Mouse (Mus musculus) heart, adult 11 months (tissue): ENCODE measurements around the gene Ptges3.
"Not testable (repeated sequence)": the region's sequence is repeated elsewhere in the genome, so short reads cannot be mapped to it uniquely, and the experiment has no call there.

ENCODE experiments used
- DNase-seq: peaks from one replicate; pipeline ENCODE4 v3.0.0; 2022

The Ptges3 gene

DNA sequence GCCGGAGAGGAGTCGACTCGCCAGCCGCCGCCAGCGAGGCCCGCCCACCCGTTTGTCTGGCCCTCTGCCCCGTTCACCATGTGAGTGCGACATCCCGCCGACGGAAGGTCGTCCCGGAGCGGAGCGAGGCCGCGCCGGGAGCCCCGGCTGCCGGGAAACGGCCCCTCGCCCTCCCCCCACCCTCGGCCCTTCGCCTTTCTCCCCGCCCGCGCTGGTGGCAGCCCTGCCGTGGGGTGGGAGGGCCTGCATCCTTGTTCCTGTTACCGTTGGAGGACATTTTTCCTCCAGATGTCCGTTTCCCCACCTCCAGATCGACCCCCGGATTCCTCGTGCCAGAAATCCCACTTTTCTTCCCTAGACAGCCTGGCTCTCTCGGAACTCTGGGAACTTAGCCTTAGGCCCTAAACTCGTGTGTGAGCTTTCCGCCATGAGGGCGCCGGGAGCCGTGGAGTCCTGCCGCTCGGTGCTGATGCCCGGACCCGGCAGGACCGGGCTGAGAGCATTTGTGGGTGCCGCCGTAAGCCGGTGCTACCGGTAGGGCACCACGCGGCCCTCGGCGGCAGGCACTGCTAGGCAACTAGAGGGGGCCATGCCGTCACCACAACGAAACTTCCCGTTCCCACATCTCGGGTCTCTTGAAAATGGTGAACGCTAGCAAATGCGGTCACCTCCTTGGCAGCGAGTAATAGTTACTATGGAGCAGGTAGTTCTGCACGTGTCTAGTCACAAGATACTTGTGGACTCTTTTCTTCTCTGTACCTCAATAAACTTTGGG, 640 bp downstream of the Ptges3 start:
- DNase-seq = peak; percentile 97

GRCm38 (mm10) chr10:128061109-128061508, 2.4 kb downstream of the Ptges3 start:
- DNase-seq = no peak

DNA sequence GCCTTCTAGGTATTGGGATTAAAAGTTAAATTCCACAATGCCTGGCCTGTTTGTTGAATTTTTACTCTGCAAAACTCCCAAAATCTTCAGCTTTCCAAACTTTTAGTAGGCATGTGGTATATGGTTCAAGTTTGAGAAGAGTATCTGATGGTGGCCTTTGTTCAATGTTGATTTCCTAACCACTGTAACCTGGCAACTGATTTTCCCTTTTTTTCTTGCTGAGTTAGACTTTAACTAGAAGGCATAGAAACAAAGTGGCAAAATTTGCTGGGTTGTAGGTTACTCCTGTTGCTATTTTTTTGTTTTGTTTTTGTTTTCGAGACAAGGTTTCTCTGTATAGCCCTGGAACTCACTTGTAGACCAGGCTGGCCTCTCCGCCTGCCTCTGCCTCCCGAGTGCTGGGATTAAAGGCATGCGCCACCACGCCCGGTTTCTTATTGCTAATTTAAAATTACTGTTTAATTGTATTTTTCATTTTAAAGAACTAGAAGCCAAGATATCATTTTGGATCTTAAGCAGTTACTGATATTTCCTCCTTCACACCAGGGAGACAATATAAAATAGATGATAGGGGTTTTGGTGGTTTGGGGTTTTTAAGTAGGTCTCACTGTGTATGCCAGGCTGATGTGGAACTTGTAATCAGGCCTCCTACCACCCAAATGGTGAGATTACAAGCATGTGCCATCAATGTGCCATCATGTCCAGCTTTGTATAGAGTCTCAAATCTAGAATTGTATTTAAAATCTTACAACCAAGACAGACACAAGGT, 3.7 kb downstream of the Ptges3 start:
- no peak for DNase-seq

- no peak for DNase-seq
Observed at GRCm38 (mm10) chr10:128066072-128066471, 7.3 kb downstream of the Ptges3 start.

DNA sequence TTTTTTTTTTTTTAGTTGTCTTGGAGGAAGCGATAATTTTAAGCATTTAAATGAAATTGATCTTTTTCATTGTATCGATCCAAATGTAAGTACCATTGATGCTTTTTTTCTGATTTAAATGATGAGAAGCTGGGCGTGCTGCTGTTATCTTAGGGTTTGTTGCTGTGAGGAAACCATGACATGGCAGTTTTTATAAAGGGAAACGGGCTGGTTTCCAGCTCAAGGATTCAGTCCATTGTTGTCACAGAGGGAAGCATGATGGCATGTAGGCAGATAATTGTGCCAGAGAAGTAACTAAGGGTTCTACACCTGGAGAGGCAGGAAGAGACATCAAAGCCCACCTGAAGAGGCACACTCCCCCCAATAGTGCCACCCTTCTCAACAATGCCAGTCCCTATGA, 10.4 kb downstream of the Ptges3 start:
- DNase-seq = no peak

DNA sequence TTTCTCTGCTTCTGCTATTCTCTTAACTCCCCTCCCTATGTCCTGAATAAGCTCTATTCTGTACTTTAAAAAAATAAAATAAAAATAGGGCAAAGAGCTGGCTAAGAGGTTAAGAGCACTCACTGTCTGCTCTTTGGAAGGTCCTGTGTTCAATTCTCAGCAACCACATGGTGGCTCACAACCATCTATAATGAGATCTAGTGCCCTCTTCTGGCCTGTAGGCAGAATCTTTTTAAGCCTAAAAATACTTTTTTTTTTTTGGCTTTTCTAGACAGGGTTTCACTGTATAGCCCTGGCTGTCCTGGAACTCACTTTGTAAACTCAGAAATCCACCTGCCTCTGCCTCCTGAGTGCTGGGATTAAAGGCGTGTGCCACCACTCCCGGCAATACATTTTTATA, 11.7 kb downstream of the Ptges3 start:
- not testable (repeated sequence) for DNase-seq

- peak; percentile 63 for DNase-seq
Observed at GRCm38 (mm10) chr10:128078269-128078668, 19.5 kb downstream of the Ptges3 start.

- DNase-seq = no peak
Observed at GRCm38 (mm10) chr10:128080496-128080895, 21.7 kb downstream of the Ptges3 start.

- DNase-seq = peak; percentile 84
Observed at GRCm38 (mm10) chr10:128081807-128082476, 23.2 kb downstream of the Ptges3 start.

DNA sequence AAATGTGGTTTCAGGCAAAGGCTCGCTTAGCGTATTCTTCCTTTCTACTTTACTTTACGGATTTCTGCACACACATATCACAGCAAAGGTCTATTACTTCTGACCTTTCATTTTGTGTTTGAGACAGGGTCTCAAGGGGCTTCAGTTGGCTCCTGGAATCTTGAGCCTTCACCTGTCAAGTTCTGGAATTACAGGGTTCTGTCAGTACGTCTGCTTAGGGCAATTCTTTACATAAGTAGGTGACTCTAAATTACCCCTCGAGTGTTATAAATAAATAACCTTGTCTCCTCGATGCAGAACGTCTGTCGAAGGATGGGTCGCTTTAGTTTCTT, 23.7 kb downstream of the Ptges3 start:
- no peak for DNase-seq

DNA sequence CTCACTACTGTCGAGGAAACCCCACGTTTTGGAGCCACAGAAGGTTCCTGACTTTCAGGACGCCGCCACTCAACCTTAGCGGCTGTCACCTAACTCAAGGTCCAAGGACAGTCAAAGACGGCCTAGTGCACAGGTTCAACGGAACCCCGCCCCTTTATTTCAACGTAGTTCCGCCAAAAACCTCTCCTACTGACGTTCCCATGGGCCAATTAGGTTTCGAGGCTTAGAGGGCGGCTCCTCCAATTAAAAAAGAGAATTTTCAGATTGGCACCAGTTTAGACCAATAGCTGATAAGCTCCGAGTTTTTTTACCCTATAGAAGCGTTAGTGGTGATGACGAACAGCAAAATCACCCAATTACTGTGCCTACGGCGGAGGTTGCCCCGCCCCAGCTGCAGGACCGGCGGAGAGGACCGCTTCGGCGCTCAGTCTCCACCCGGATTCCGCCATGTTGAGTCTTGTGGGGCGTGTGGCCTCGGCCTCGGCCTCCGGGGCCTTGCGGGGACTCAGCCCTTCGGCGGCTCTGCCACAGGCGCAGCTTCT, 24.2 kb downstream of the Ptges3 start, which contains the start of gene Atp5b:
Atp5b (plus strand) TSS at position 394 of the 542 bp plus-strand sequence.
- DNase-seq = peak; percentile 100

GRCm38 (mm10) chr10:128083688-128084087, 24.9 kb downstream of the Ptges3 start:
- DNase-seq = no peak

DNA sequence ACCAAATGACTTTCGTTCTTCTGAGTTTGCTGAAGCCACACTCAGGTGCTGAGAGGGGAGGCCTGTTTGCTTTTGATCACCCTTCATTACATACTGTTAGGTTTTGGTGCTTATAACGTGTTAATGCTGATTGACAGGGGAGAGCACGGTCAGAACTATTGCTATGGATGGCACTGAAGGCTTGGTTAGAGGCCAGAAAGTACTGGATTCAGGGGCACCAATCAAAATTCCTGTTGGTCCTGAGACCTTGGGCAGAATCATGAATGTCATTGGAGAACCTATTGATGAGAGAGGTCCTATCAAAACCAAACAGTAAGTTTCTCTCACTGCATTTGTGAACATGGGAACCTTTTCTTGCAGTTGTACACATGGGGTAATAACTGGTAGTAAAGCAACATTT, 25.4 kb downstream of the Ptges3 start:
- DNase-seq = no peak

- DNase-seq = peak; percentile 92
Observed at GRCm38 (mm10) chr10:128086391-128086790, 27.6 kb downstream of the Ptges3 start.

DNA sequence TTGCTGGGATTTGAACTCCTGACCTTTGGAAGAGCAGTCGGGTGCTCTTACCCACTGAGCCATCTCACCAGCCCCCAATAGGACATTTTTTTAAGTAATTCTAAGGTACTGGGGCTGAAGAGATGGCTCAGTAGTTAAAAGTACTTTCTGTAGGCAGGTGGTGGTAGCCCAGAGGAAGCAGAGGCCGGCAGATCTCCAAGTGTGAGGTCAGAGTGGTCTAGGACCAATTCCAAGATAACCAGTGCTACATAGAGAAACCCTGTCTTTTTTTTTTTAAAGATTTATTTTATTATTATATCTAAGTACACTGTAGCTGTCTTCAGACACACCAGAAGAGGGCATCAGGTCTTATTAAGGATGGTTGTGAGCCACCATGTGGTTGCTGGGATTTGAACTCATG, 28.5 kb downstream of the Ptges3 start:
- DNase-seq = not testable (repeated sequence)

- no peak for DNase-seq
Observed at GRCm38 (mm10) chr10:128088181-128088580, 29.4 kb downstream of the Ptges3 start.

DNA sequence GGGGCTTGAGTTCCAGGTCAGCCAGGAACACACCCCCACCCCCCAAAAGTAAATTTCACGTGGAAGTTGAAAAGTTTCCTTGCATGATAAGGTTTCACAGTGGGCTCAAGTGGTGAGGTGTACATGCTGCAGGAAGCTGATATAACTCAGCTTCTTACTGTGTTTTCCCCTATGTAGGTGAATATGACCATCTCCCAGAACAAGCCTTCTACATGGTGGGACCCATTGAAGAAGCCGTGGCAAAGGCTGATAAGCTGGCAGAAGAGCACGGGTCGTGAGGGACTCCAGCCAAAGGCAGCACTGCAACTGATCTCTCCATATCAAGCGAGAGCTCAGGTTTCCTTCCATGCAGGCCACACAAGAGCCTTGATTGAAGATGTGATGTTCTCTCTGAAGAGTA, 31.1 kb downstream of the Ptges3 start:
- DNase-seq = peak; percentile 89

- DNase-seq = peak; percentile 99
Observed at GRCm38 (mm10) chr10:128090651-128091563, 32.2 kb downstream of the Ptges3 start.

DNA sequence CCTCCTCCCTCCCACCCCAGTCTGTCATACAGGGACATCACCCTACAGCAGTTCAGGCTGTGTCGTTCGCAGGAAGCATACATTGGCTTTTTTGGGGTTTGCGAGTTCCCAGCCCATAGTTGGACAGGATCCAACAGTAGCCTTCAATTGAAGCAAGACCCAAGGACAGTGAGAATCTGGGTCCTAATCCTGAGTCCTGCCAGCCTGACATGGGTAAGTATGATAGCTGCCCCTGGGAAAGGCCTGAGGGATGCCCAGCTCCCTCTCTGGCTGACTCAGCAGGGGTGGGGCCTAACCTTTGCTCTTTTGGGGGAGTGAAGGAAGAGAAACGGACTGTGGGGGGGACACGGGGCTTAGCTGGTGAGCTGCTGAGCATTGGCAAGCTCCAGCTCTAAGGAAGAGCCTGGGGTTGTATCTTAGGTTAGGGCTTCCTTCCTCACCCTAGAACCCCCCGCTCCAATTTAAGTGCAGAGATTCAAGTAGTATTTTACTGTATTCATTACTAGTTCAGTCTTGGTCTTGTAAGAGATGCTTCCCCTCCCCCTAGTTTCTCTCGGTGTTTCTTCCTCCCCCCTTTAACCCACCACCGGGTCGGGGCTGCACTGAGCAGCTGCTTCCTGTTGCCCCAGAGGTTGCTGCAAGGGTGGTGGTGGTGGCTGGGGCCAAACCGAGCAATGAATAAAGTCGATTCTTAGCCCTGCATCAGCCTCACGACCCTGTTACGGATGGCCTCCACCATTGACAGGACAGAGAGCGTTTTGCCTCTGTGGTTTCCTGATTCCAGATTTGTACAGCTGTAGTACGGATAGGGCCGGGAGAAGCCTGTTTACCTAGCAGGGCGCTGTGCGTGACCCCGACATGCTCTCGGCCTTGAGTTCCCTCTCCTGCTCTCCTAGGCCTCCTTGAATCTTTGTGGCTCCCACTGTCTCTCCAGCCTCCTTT, 33.1 kb downstream of the Ptges3 start, which contains the start of gene Baz2a:
Baz2a (plus strand) TSS at position 14 of the 942 bp plus-strand sequence.
- DNase-seq = peak; percentile 98

- peak; percentile 99 for DNase-seq
Observed at GRCm38 (mm10) chr10:128092506-128093495, 34.0 kb downstream of the Ptges3 start.
